Mouse (Mus musculus) adrenal gland, adult 10 weeks (tissue): ENCODE results near the gene Lcn8. TPM values are rescaled to one million over a fixed set of nuclear protein-coding genes. Genes with fewer than 3 reads are reported as not detected.

ENCODE experiments used
- polyA plus RNA-seq: library from polyadenylated mRNA; stranded (reverse); fragments of 350-450 nt; fragmentation: Illumina TruSeq; extraction: RNeasy Lipid Tissue Mini Kit (QIAGEN cat#74804); gene quantifications from one replicate; pipeline ENCODE4 v1.2.3, GENCODE M21; 2014; ENCODE audit warnings: low read depth, low replicate concordance

Gene Lcn8
- not detected for polyA plus RNA-seq

DNA sequence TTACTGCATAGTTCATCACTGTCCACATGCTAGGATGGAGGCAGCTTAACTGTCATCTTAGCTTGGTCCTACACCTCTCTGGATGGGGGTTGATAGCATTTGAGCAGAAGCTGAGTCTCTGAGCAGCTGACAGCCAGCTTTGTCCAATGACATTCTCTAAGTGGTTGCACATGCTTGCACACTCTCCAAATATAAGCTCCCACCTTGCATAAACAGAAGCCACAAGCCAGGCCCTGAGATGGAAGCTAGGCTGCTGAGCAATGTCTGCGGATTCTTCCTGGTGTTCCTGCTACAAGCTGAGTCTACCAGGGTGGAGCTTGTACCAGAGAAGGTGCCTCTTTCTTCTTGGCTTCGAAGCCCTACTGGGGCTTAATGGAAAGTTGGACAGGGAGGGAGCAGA lies at the start of gene Lcn8:
Lcn8 (plus strand) TSS at position 219 of the 400 bp plus-strand sequence.

DNA sequence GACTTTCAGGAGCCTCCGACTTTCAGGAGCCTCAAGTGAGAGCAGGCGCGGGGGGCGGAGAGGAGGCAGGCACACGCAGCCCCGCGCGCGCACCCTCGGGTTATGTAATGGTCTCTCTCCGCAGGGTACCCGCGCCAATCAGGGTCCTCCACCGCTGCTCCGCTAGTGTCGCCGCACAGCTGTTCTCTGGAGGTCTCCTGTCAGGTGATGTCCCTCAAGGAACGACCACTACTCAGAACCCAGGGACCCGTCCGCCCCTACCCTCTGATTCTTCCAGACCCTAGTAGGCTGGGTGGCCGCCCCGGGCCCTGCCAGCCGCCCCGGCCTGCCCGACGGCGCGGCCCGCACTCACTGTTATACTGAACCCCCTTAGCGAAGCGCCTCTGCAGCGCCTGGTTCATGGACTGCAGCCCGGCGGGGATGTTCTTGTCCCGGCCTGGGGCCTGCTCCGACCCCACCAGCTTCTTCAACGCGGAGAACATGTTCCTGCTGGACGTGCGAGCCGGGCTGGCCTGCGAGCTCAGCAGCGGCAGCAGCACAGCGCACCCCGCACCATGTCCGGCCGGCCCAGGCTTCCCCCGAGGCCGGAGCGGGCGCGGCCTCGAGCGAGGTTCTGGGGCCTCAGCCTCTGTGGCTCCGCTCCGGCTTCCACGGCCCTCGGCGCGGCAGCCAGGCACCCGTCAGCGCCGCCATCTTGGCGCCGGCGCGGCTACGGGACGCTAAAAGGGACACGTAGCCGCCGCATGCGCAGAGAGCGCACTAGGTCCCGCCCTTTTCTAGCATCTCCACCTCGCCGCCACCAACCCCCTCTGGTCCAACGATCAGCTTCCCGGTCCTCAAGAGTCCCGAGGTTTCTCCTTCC lies 44.9 kb upstream of the Lcn8 start, which contains the start of gene Rabl6:
Rabl6 (minus strand) TSS at position 761 of the 862 bp plus-strand sequence.

DNA sequence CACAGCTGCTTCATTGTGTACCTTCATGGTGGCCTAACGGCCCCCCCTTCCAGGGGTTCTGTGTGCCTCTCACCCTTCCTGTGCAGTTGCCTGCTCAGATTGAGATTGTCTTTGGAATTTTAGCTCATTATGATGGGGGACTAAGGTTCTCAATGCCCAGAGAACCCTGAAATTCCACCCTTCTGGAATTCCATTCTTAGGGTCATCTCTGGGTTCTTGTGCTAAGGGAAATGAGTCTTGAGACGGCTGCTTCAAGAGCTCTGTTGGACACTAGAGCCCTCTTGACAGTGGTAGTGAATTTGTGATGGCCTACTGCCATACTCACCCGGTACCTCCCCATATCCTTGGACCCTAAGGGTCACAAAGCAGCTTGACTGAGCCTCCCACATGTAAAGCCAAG lies 35.3 kb upstream of the Lcn8 start, which contains the start of gene Ccdc183:
Ccdc183 (minus strand) TSS at position 101 of the 400 bp plus-strand sequence.

DNA sequence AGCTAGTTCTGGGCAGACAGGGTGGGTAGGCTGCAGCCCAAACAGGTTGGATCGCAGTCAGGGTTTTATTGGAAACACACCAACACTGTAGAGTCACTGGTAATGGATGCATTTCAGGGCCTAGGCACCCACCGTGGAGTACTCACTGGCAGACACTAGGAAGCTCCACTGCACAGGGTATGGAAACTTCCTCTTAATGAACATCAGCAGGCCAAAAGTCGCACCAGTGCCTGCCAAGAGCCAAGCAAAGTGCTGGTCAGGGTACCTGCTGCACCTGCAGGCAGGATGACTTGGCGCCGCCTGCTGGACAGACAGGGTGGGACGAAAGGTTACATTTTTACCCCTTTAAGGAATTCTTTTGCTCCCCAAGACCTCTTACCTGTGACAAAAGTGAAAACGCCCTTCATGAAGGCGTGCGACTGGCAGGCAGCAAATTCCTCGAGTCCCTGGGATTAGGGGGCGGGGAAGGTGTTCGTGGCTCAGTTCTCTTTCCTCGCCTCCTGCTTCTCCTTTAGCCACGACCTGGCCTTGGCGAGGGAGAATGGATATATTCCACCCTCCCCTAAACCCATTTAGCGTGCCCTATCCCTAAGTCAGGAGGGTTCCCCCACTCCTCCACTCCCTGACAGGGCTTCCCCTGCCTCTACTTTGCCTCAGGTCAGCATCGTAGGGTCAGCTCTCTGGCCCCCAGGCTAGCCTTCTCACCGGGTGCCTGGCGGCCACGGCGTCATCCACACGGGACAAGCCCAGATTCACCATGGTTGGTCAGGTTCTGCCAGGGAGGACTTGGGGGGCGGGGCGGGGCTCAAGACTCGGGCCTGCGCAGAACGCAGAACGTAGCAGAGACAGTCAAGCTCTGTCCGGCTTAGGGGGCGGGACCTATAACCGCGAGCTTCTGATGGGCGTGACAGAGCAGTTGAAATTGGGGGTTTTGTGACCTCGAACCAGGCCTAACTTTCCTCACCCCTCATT lies 31.4 kb upstream of the Lcn8 start, which contains the start of gene Tmem141:
Tmem141 (minus strand) TSS at position 777 of the 972 bp plus-strand sequence.

DNA sequence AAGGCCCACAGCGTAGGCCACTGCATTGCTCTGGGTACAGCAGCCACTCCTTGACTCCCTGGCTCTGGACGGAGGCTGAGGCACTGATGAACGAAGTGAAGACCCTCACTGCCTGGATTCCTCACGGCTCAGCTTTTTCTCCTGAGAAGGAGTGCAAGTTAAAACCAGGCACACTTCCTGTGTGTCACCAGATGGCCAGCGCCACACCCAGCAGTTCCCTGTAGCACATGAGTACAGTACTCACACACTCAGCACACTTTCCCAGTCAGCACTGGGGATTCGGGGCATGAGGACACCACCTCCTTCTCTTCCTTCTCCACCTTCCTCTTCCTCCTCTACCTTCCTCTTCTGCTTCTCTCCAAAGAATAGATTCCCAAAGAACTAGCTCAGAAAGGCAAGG lies 25.1 kb upstream of the Lcn8 start, which contains the start of gene Fcna:
Fcna (minus strand) TSS at position 220 of the 400 bp plus-strand sequence.

DNA sequence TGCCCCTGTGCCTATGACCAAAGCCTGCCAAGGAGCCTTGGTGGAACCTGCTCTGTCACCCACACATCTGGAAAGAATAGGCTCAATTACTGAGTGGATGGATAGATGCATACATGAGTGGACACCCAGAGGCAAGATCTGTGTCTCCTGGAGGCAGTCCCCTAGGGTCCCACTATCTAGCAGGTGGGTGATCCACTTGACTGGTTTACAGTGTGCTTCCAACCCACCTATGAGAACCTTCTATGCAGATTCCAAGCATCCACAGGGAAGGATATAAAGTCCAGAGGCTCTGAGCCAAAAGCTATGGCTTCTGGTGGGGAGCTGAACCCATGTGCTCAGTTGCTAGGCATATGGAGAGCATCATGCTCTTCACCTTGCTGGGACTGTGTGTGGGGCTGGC lies 4.7 kb downstream of the Lcn8 start, which contains the start of gene Lcn5:
Lcn5 (plus strand) TSS at position 301 of the 400 bp plus-strand sequence.

DNA sequence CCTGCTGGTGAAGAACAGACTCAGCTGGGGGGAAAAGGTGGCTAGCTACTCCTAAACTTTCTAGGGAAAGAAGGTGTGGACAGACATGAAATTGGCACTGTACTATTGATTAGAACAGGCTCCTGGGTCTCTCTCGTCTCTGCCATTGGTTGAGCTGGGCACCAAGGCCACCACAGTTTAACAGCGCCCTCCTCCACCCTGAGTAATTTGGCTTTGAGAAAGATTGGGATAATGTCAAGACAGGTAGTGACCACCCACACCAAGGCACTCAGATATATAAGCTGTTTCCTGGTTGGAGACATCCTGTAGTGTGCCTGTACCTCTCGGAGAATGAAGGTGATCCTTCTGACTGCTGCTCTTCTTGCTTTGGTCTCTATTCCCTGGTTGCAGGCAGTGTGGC lies 23.6 kb downstream of the Lcn8 start, which contains the start of gene Lcn6:
Lcn6 (plus strand) TSS at position 301 of the 400 bp plus-strand sequence.

DNA sequence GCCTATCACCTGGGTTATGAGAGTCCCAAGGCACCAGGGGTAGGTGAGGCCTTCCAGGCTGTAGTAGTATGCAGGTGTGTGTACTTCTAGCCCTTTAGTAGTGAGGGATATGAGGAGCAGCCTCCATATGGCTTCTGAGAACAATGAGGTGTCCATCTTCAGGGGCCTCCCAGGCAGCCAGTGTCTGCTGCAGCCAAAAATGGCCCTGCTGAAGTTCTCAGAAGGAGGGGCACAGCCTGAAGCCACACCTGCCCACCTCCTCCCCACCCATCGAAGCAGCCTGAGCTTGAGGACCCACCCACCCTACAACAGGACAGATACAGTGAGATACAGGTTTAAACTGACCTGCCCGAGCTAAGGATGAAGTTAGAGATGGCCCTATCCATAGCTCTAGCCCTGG lies 29.5 kb downstream of the Lcn8 start, which contains the start of gene Lcn10:
Lcn10 (plus strand) TSS at position 301 of the 400 bp plus-strand sequence.

DNA sequence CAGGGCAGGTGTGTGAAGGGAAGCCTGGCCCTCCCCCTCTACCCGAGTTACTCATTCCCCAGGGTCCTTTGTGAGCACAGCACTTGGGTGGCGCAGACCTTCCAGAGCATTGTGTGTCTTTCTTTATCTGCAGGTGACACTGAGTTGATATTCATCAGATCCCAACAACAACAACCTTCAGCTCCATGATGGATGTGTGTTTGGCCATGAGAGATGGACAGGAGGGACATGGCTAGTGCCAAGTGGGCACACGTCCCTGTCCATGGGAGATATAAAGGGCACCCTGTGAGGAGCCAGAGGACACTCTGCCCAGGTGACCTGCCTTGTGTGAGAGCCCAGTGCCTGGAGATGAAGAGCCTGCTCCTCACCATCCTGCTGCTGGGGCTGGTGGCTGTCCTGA lies 46.8 kb downstream of the Lcn8 start, which contains the start of gene Obp2a:
Obp2a (plus strand) TSS at position 301 of the 400 bp plus-strand sequence.

Other genes starting within 250 kb of the Lcn8 start
- gene Fut7, start 229.9 kb upstream of the Lcn8 start, polyA plus RNA-seq = not detected
- gene Abca2, start 224.4 kb upstream of the Lcn8 start, polyA plus RNA-seq = 1.9 TPM
- gene Clic3, start 196.3 kb upstream of the Lcn8 start, polyA plus RNA-seq = not detected
- 1.5 TPM for gene Paxx, start 192.0 kb upstream of the Lcn8 start, polyA plus RNA-seq
- not detected for gene Ptgds, start 183.1 kb upstream of the Lcn8 start, polyA plus RNA-seq
- gene Lcn12, start 159.2 kb upstream of the Lcn8 start, polyA plus RNA-seq = not detected
- 1.3 TPM for gene Fbxw5, start 152.4 kb upstream of the Lcn8 start, polyA plus RNA-seq
- gene C8g, start 151.4 kb upstream of the Lcn8 start, polyA plus RNA-seq = not detected
- gene Traf2, start 106.2 kb upstream of the Lcn8 start, polyA plus RNA-seq = 1.6 TPM
- gene Edf1, start 95.3 kb upstream of the Lcn8 start, polyA plus RNA-seq = 3.3 TPM
- 1.6 TPM for gene Mamdc4, start 78.3 kb upstream of the Lcn8 start, polyA plus RNA-seq
- gene Phpt1, start 77.9 kb upstream of the Lcn8 start, polyA plus RNA-seq = not detected
- not detected for gene Ajm1, start 71.4 kb upstream of the Lcn8 start, polyA plus RNA-seq
- gene Rabl6, start 44.6 kb upstream of the Lcn8 start, polyA plus RNA-seq = 68.8 TPM
- gene Ccdc183, start 35.4 kb upstream of the Lcn8 start, polyA plus RNA-seq = not detected
- gene Tmem141, start 31.1 kb upstream of the Lcn8 start, polyA plus RNA-seq = 6.4 TPM
- 1.3 TPM for gene Fcna, start 25.1 kb upstream of the Lcn8 start, polyA plus RNA-seq
- gene Lcn5, start 4.8 kb downstream of the Lcn8 start, polyA plus RNA-seq = 1.3 TPM
- not detected for gene Lcn6, start 23.7 kb downstream of the Lcn8 start, polyA plus RNA-seq
- gene Lcn10, start 29.6 kb downstream of the Lcn8 start, polyA plus RNA-seq = not detected
- gene Obp2a, start 46.9 kb downstream of the Lcn8 start, polyA plus RNA-seq = 3.4 TPM
- gene Bmyc, start 53.6 kb downstream of the Lcn8 start, polyA plus RNA-seq = 15.5 TPM
- gene Obp2b, start 83.9 kb downstream of the Lcn8 start, polyA plus RNA-seq = not detected
- gene Lcn3, start 112.4 kb downstream of the Lcn8 start, polyA plus RNA-seq = not detected
- not detected for gene Lcn11, start 123.9 kb downstream of the Lcn8 start, polyA plus RNA-seq
- gene Gm13539, start 129.1 kb downstream of the Lcn8 start, polyA plus RNA-seq = not detected
- not detected for gene Glt6d1, start 162.7 kb downstream of the Lcn8 start, polyA plus RNA-seq
- gene Lcn9, start 170.0 kb downstream of the Lcn8 start, polyA plus RNA-seq = not detected
- gene Sohlh1, start 194.1 kb downstream of the Lcn8 start, polyA plus RNA-seq = not detected
- 0.41 TPM for gene Kcnt1, start 210.6 kb downstream of the Lcn8 start, polyA plus RNA-seq